Mouse (Mus musculus) B cell, adult 2 months (primary cell): ENCODE measurements around the gene Kalrn.
A peak's percentile ranks its signal among the peaks of the same experiment; 100 is the strongest.
"Not testable (repeated sequence)": the region's sequence is repeated elsewhere in the genome, so short reads cannot be mapped to it uniquely, and the experiment has no call there.

Source experiments
- DNase-seq, 2 experiments: peaks; one replicate each; pipeline ENCODE4 v3.0.0; 2022

Gene Kalrn

GRCm38 (mm10) chr16:34094446-34095092, 478.8 kb downstream of the Kalrn start:
- peak; percentile 40 to 44 for DNase-seq

- peak; percentile 18 to 29 for DNase-seq
Observed at GRCm38 (mm10) chr16:34093734-34094445, 479.4 kb downstream of the Kalrn start.

- DNase-seq: no peak
Observed at GRCm38 (mm10) chr16:34089528-34090095, 483.7 kb downstream of the Kalrn start.

- no peak for DNase-seq
Observed at GRCm38 (mm10) chr16:34089022-34089421, 484.3 kb downstream of the Kalrn start.

- DNase-seq: no peak
Observed at GRCm38 (mm10) chr16:34088331-34088730, 485.0 kb downstream of the Kalrn start.

GRCm38 (mm10) chr16:34084135-34084920, 489.0 kb downstream of the Kalrn start:
- no peak for DNase-seq

- DNase-seq: peak; percentile 8 to 14
Observed at GRCm38 (mm10) chr16:34082494-34083469, 490.6 kb downstream of the Kalrn start.

GRCm38 (mm10) chr16:34081683-34082438, 491.5 kb downstream of the Kalrn start:
- DNase-seq: no peak

- not testable (repeated sequence) for DNase-seq
Observed at GRCm38 (mm10) chr16:34081314-34081682, 492.0 kb downstream of the Kalrn start.

- DNase-seq: no peak
Observed at GRCm38 (mm10) chr16:34080818-34081217, 492.5 kb downstream of the Kalrn start.

GRCm38 (mm10) chr16:34079511-34079910, 493.8 kb downstream of the Kalrn start:
- DNase-seq: no peak

- no peak for DNase-seq
Observed at GRCm38 (mm10) chr16:34078732-34079131, 494.6 kb downstream of the Kalrn start.

- no peak for DNase-seq
Observed at GRCm38 (mm10) chr16:34076101-34076500, 497.2 kb downstream of the Kalrn start.

- DNase-seq: no peak
Observed at GRCm38 (mm10) chr16:34073930-34074329, 499.4 kb downstream of the Kalrn start.

- no peak for DNase-seq
Observed at GRCm38 (mm10) chr16:34072136-34072535, 501.2 kb downstream of the Kalrn start.

GRCm38 (mm10) chr16:34071223-34071825, 502.0 kb downstream of the Kalrn start:
- DNase-seq: no peak

GRCm38 (mm10) chr16:34069481-34069880, 503.9 kb downstream of the Kalrn start:
- DNase-seq: no peak

- no peak for DNase-seq
Observed at GRCm38 (mm10) chr16:34066922-34067321, 506.4 kb downstream of the Kalrn start.

- no peak for DNase-seq
Observed at GRCm38 (mm10) chr16:34066376-34066775, 507.0 kb downstream of the Kalrn start.

GRCm38 (mm10) chr16:34063313-34063712, 510.0 kb downstream of the Kalrn start:
- DNase-seq: no peak

- no peak for DNase-seq
Observed at GRCm38 (mm10) chr16:34061661-34062060, 511.7 kb downstream of the Kalrn start.
